Mouse (Mus musculus): Measurements from ENCODE around the gene Rlf. TPM values are rescaled to one million over a fixed set of nuclear protein-coding genes. Genes with fewer than 3 reads are reported as not detected.
"Not testable (repeated sequence)": the region's sequence is repeated elsewhere in the genome, so short reads cannot be mapped to it uniquely, and the experiment has no call there.

The Rlf gene
- polyA plus RNA-seq, 1 experiment, result 0.20 TPM

DNA sequence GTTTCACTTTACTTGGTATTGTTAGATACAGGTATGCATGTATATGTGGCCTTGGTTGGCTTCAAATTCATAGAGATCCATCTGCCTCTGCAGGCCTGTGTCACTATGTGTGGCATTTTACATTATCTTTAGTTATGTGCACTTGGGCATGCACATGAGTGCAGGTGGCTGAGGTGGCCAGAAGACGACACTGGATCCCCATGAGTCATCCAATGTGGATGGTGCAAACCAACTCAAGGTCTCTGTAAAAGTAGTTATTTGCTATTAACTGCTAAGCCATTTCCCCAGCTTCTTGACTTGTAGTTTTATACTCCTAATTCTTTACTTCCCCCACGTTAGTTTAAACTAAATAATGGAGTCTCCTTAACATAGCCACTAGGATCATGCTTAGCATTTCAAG lies 22.6 kb downstream of the Rlf start:
- H3K9me3 ChIP-seq (ENCODE audit: control insufficient read depth, low read length), result no peaks in the 10 kb centered on the region
- H3K27me3 ChIP-seq (ENCODE audit: control insufficient read depth), result no peaks in the 10 kb centered on the region
- H3K4me1 ChIP-seq (ENCODE audit: control insufficient read depth), result peaks cover 2% of the 10 kb centered on the region; the same call in 1 of the 2 replicates
- TF ChIP-seq GATA1 (IDR thresholded peaks at IDR 0.05; ENCODE audit: low read length) (no peak), TAL1 (IDR thresholded peaks at IDR 0.05; ENCODE audit: low read length) (no peak)
- no peak overlapping the region for H3K4me3 ChIP-seq (replicated peaks)
- H3K36me3 ChIP-seq (ENCODE audit: control insufficient read depth), result peaks cover 36% of the 10 kb centered on the region

DNA sequence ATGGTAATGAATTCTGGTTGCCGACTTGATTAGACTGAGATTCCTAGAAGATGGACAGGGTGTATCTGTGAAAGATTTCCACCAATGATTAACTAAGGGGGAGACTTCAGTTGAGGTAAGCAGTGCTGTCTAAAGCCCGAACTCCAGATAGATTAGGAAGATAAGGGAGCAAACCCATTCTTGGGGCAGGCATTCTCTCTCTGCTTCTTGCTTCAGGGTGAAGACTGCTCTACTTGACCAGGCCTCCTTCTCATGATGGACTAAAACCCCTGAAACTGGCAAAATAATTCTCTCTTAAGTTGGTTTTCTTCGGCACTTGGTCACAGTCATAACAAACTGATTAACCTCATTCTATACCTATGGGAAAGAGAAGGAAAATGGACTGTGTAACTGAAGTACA lies 25.5 kb downstream of the Rlf start:
- Histone ChIP-seq H3K9me3 (ENCODE audit: control insufficient read depth, low read length) (no peaks in the 10 kb centered on the region), H3K4me1 (ENCODE audit: control insufficient read depth) (peaks cover 1% of the 10 kb centered on the region; the same call in 1 of the 2 replicates), H3K36me3 (ENCODE audit: control insufficient read depth) (peaks cover 59% of the 10 kb centered on the region), H3K4me3 (replicated peaks) (no peak overlapping the region), H3K27me3 (ENCODE audit: control insufficient read depth) (no peaks in the 10 kb centered on the region)
- TF ChIP-seq TAL1 (IDR thresholded peaks at IDR 0.05; ENCODE audit: low read length), result no peak
- 0 out of 2 replicates have a peak, but pooled peaks have one; percentile 19 for TF ChIP-seq GATA1 (IDR thresholded peaks at IDR 0.05; ENCODE audit: low read length)

GRCm38 (mm10) chr4:121179669-121180068 lies 35.2 kb downstream of the Rlf start:
- TF ChIP-seq GATA1 (IDR thresholded peaks at IDR 0.05; ENCODE audit: low read length) (no peak), TAL1 (IDR thresholded peaks at IDR 0.05; ENCODE audit: low read length) (no peak)
- Histone ChIP-seq H3K36me3 (ENCODE audit: control insufficient read depth) (peaks cover 55% of the 10 kb centered on the region), H3K4me1 (ENCODE audit: control insufficient read depth) (no peaks in the 10 kb centered on the region), H3K27me3 (ENCODE audit: control insufficient read depth) (no peaks in the 10 kb centered on the region), H3K4me3 (replicated peaks) (no peak overlapping the region), H3K9me3 (ENCODE audit: control insufficient read depth, low read length) (peaks cover 18% of the 10 kb centered on the region)

GRCm38 (mm10) chr4:121167656-121168055 lies 47.2 kb downstream of the Rlf start:
- Histone ChIP-seq H3K4me3 (replicated peaks) (no peak overlapping the region), H3K4me1 (ENCODE audit: control insufficient read depth) (no peaks in the 10 kb centered on the region), H3K36me3 (ENCODE audit: control insufficient read depth) (peaks cover 78% of the 10 kb centered on the region), H3K27me3 (ENCODE audit: control insufficient read depth) (no peaks in the 10 kb centered on the region), H3K9me3 (ENCODE audit: control insufficient read depth, low read length) (peaks cover 4% of the 10 kb centered on the region)
- no peak for TF ChIP-seq TAL1 (IDR thresholded peaks at IDR 0.05; ENCODE audit: low read length)
- no peak for TF ChIP-seq GATA1 (IDR thresholded peaks at IDR 0.05; ENCODE audit: low read length)

DNA sequence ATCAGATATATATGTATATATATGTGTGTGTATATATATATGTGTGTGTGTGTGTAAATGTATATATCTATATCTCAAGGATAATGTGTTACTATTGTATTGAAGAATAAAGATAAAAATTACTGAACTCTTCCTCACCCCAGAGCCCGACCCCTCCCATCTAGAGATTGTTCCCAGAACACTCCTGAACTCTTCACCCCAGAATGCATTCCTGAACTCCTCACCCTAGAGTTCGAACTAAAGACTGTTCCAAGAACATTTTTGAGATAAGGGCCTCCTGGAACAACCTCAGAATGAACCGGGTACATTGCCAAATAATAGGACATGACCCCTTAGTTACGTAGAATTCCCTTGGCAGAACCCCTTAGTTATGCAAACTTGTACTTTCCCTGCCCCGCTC lies 48.2 kb downstream of the Rlf start:
- not testable (repeated sequence) for H3K9me3 ChIP-seq (ENCODE audit: control insufficient read depth, low read length); H3K27me3 ChIP-seq (ENCODE audit: control insufficient read depth); H3K4me1 ChIP-seq (ENCODE audit: control insufficient read depth); H3K4me3 ChIP-seq (replicated peaks)
- H3K36me3 ChIP-seq (ENCODE audit: control insufficient read depth), result peaks cover 82% of the 10 kb centered on the region

GRCm38 (mm10) chr4:121163501-121164030 lies 51.3 kb downstream of the Rlf start:
- TF ChIP-seq TAL1 (IDR thresholded peaks at IDR 0.05; ENCODE audit: low read length) (no peak), GATA1 (IDR thresholded peaks at IDR 0.05; ENCODE audit: low read length) (no peak)
- Histone ChIP-seq H3K4me1 (ENCODE audit: control insufficient read depth) (no peaks in the 10 kb centered on the region), H3K4me3 (replicated peaks) (no peak overlapping the region), H3K36me3 (ENCODE audit: control insufficient read depth) (peaks cover 69% of the 10 kb centered on the region), H3K9me3 (ENCODE audit: control insufficient read depth, low read length) (no peaks in the 10 kb centered on the region), H3K27me3 (ENCODE audit: control insufficient read depth) (no peaks in the 10 kb centered on the region)

DNA sequence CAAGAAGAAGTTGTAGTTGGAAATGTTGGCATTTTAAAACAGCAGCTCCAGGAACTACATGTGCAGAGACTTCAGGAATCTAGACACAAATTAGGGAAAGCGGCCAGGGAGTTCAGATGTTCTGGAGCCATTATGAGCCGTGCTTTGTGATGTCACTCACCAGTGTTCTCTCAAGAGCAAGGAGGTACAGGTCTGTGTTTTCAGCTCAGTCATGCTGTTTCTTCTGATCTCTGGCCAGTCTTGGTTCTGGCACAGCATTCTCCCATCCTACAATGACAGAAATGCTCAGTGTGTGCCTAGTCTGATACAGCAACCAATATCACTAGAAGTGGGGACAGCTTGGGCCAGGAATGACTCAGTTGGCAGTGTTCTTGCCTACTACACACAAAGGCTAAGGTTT lies 105.8 kb downstream of the Rlf start, which contains the start of gene Tmco2:
Gene Tmco2, minus strand, starts transcription at position 101 of the 400 bp plus-strand sequence.
- Histone ChIP-seq H3K36me3 (ENCODE audit: control insufficient read depth) (no peaks in the 10 kb centered on the region), H3K9me3 (ENCODE audit: control insufficient read depth, low read length) (no peaks in the 10 kb centered on the region), H3K4me1 (ENCODE audit: control insufficient read depth) (no peaks in the 10 kb centered on the region), H3K27me3 (ENCODE audit: control insufficient read depth) (no peaks in the 10 kb centered on the region), H3K4me3 (replicated peaks) (no peak within 1 kb of the TSS)
- TF ChIP-seq TAL1 (IDR thresholded peaks at IDR 0.05; ENCODE audit: low read length), result no peak
- no peak for TF ChIP-seq GATA1 (IDR thresholded peaks at IDR 0.05; ENCODE audit: low read length)

- H3K4me3 ChIP-seq (replicated peaks), result no peak overlapping the region
- H3K4me1 ChIP-seq (ENCODE audit: control insufficient read depth), result peaks cover 3% of the 10 kb centered on the region
- no peaks in the 10 kb centered on the region for H3K27me3 ChIP-seq (ENCODE audit: control insufficient read depth)
- H3K9me3 ChIP-seq (ENCODE audit: control insufficient read depth, low read length), result no peaks in the 10 kb centered on the region
- TF ChIP-seq GATA1 (IDR thresholded peaks at IDR 0.05; ENCODE audit: low read length) (no peak), TAL1 (IDR thresholded peaks at IDR 0.05; ENCODE audit: low read length) (no peak)
- H3K36me3 ChIP-seq (ENCODE audit: control insufficient read depth), result no peaks in the 10 kb centered on the region
Measured at GRCm38 (mm10) chr4:121103304-121103703, 111.6 kb downstream of the Rlf start.

GRCm38 (mm10) chr4:121097650-121098378 lies 117.1 kb downstream of the Rlf start, which contains the start of gene Zmpste24:
Gene Zmpste24 (minus strand): TSS chr4:121098241.
- Histone ChIP-seq H3K4me3 (replicated peaks) (peak within 1 kb of the TSS; percentile 68), H3K36me3 (ENCODE audit: control insufficient read depth) (peaks cover 28% of the 10 kb centered on the region), H3K27me3 (ENCODE audit: control insufficient read depth) (no peaks in the 10 kb centered on the region), H3K4me1 (ENCODE audit: control insufficient read depth) (peaks cover 21% of the 10 kb centered on the region), H3K9me3 (ENCODE audit: control insufficient read depth, low read length) (peaks cover 2% of the 10 kb centered on the region)
- no peak for TF ChIP-seq TAL1 (IDR thresholded peaks at IDR 0.05; ENCODE audit: low read length)
- TF ChIP-seq GATA1 (IDR thresholded peaks at IDR 0.05; ENCODE audit: low read length), result no peak

Other genes with a start within 250 kb of the Rlf start
- 3.4 and 3.7 TPM in 2 replicates for gene Smap2, start 197.8 kb downstream of the Rlf start, polyA plus RNA-seq (2012)
- gene Col9a2, start 175.7 kb downstream of the Rlf start, polyA plus RNA-seq (2012), result 0.05 TPM in 1 of 2 replicates, not detected in the other
- gene Zmpste24, start 116.8 kb downstream of the Rlf start, polyA plus RNA-seq (2012), result 0.09 and 0.19 TPM in 2 replicates
- gene Tmco2, start 105.9 kb downstream of the Rlf start, polyA plus RNA-seq (2012), result not detected in 2 replicates
- gene Gm12888, start 109.8 kb upstream of the Rlf start, polyA plus RNA-seq (2012), result not detected in 2 replicates
- not detected in 2 replicates for gene Gm12886, start 208.0 kb upstream of the Rlf start, polyA plus RNA-seq (2012)

Measured in erythroblast, embryonic 14.5 days (primary cell).